Mouse (Mus musculus) limb, embryonic 10.5 days (tissue): ENCODE data around the gene Scarf1. TPM values are rescaled to one million over a fixed set of nuclear protein-coding genes. Genes with fewer than 3 reads are reported as not detected.

Source experiments
- DNase-seq: peaks from one replicate; pipeline ENCODE4 v3.0.0-alpha.2; 2017; ENCODE audit warnings: low spot score
- H3K27ac ChIP-seq: fragments of 300-500 bp; sonication (generic); 2 replicates; pipeline ENCODE4 v1.5.1; 2016; ENCODE audit warnings: mild to moderate bottlenecking
- H3K27me3 ChIP-seq: fragments of 300-500 bp; sonication (generic); 2 replicates; pipeline ENCODE4 v1.6.1; 2016; ENCODE audit warnings: low read depth, mild to moderate bottlenecking; ENCODE audit not compliant: poor library complexity, severe bottlenecking
- H3K36me3 ChIP-seq: fragments of 300-500 bp; sonication (generic); 2 replicates; pipeline ENCODE4 v1.6.1; 2016; ENCODE audit warnings: mild to moderate bottlenecking, moderate library complexity
- H3K4me1 ChIP-seq: fragments of 300-500 bp; sonication (generic); 2 replicates; pipeline ENCODE4 v1.6.1; 2016
- H3K4me3 ChIP-seq: fragments of 300-500 bp; sonication (generic); 2 replicates; pipeline ENCODE4 v1.5.1; 2016; ENCODE audit warnings: mild to moderate bottlenecking, moderate library complexity
- H3K9me3 ChIP-seq: fragments of 300-500 bp; sonication (generic); replicated peaks from 2 replicates; pipeline ENCODE4 v1.6.1; 2016; ENCODE audit warnings: mild to moderate bottlenecking
- WGBS: fragments of 180-500 bp; shearing (Covaris S2); methylation state at CpG from one replicate; pipeline ENCODE4 v1.1.7; 2016; 5-methylcytosine and 5-hydroxymethylcytosine counted together
- polyA plus RNA-seq: library from polyadenylated mRNA; unstranded; fragments of >200 nt; fragmentation: Nextera tagmentation; extraction: Ambion mirVana; gene quantifications from 2 replicates; pipeline ENCODE4 v1.2.1, GENCODE M21; 2016

Gene Scarf1
- polyA plus RNA-seq, 1 experiment from 2014 or later, result 7.0 TPM

DNA sequence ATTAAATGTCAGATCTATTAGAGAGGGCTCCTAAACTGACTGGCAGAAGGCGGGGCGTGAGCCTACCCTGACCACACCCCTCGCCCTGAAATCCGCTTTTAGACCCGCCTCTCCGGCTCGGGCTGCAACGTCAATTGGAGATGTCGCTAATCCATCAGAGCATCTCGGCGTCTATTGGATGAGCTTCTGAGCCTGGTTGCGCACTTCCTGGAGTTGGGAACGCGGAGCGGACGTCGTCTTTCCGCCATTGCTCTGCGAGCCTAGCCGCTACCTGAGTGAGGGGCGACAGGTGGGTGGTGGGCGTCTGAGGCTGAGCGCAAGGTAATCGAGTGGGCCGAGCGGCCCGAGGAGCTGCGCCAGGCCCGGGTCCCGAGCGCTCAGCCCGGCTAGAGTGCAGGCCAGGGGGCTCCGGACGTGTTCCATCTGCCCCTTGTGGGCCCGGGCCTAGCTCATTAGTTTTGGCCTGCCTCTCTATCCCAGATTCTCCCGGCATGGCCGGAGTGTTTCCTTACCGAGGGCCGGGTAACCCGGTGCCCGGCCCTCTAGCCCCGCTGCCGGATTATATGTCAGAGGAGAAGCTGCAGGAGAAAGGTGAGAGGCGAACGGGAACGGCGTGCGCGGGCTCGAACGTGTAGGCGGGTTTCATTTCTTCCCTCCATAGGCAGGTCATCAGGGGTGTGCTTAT is 26.6 kb upstream of the Scarf1 start, which contains the start of gene Prpf8:
Gene Prpf8, plus strand, starts transcription at position 216 of the 685 bp plus-strand sequence.
- H3K4me1 ChIP-seq, result peaks cover 14% of the 10 kb centered on the region
- peak; percentile 92 for DNase-seq
- peak within 1 kb of the TSS; percentile 90 for H3K4me3 ChIP-seq
- H3K36me3 ChIP-seq, result peaks cover 40% of the 10 kb centered on the region
- H3K9me3 ChIP-seq, result no peaks in the 10 kb centered on the region
- WGBS, result under 1% methylated on average over 52 of the region's 52 CpGs
- no peaks in the 10 kb centered on the region for H3K27me3 ChIP-seq
- H3K27ac ChIP-seq, result peak within 1 kb of the TSS; percentile 98

DNA sequence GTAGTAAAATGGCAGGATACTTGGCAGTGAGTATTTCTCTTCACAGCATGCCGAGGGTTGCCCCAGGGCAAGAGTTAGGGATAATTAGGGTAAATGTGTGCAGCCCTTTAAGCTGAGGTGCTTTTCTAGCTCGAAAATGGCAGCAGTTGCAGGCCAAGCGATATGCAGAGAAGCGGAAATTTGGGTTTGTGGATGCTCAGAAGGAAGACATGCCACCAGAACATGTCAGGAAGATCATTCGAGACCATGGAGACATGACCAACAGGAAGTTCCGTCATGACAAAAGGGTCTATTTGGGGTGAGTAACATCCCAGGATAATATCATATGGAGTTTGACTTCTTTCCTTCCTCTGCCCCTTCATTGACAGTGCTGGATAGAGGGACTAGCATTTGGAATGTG is 25.8 kb upstream of the Scarf1 start:
- Histone ChIP-seq H3K36me3 (peaks cover 48% of the 10 kb centered on the region), H3K9me3 (no peaks in the 10 kb centered on the region), H3K27ac (peak overlapping the region; percentile 98), H3K4me3 (peak overlapping the region; percentile 90), H3K4me1 (peaks cover 14% of the 10 kb centered on the region), H3K27me3 (no peaks in the 10 kb centered on the region)
- DNase-seq, result no peak
- 44% methylated on average over 6 of the region's 6 CpGs for WGBS

- Histone ChIP-seq H3K4me1 (no peaks in the 10 kb centered on the region), H3K9me3 (no peaks in the 10 kb centered on the region), H3K27ac (no peak overlapping the region), H3K4me3 (no peak overlapping the region), H3K27me3 (no peaks in the 10 kb centered on the region), H3K36me3 (peaks cover 100% of the 10 kb centered on the region)
- DNase-seq, result no peak
- 93% methylated on average over 10 of the region's 10 CpGs for WGBS
Measured at GRCm38 (mm10) chr11:75494296-75495049, 18.9 kb upstream of the Scarf1 start.

- H3K4me3 ChIP-seq, result no peak overlapping the region
- H3K36me3 ChIP-seq, result peaks cover 100% of the 10 kb centered on the region
- no peaks in the 10 kb centered on the region for H3K4me1 ChIP-seq
- H3K27ac ChIP-seq, result no peak overlapping the region
- H3K9me3 ChIP-seq, result no peaks in the 10 kb centered on the region
- no peaks in the 10 kb centered on the region for H3K27me3 ChIP-seq
- no peak for DNase-seq
- 84% methylated on average over 1 of the region's 1 CpGs for WGBS
Measured at GRCm38 (mm10) chr11:75498126-75498525, 15.2 kb upstream of the Scarf1 start.

GRCm38 (mm10) chr11:75508162-75508561 is 5.2 kb upstream of the Scarf1 start:
- H3K27ac ChIP-seq, result no peak overlapping the region
- no peaks in the 10 kb centered on the region for H3K9me3 ChIP-seq
- no peaks in the 10 kb centered on the region for H3K27me3 ChIP-seq
- WGBS, result 96% methylated on average over 4 of the region's 4 CpGs
- no peak for DNase-seq
- peaks cover 71% of the 10 kb centered on the region for H3K36me3 ChIP-seq
- H3K4me3 ChIP-seq, result no peak overlapping the region
- H3K4me1 ChIP-seq, result peaks cover 34% of the 10 kb centered on the region

GRCm38 (mm10) chr11:75508904-75509303 is 4.4 kb upstream of the Scarf1 start:
- Histone ChIP-seq H3K4me1 (peaks cover 42% of the 10 kb centered on the region), H3K27me3 (no peaks in the 10 kb centered on the region), H3K36me3 (peaks cover 67% of the 10 kb centered on the region), H3K4me3 (0 out of 2 replicates have a peak overlapping the region, but pooled peaks have one; percentile 4), H3K27ac (no peak overlapping the region), H3K9me3 (no peaks in the 10 kb centered on the region)
- DNase-seq, result no peak
- WGBS, result 58% methylated on average over 8 of the region's 8 CpGs

GRCm38 (mm10) chr11:75509741-75510626 is 3.4 kb upstream of the Scarf1 start, which contains the start of gene Rilp:
Gene Rilp, plus strand, starts transcription at chr11:75510094.
- H3K4me3 ChIP-seq, result peak within 1 kb of the TSS; percentile 64
- no peaks in the 10 kb centered on the region for H3K27me3 ChIP-seq
- WGBS, result 3% methylated on average over 43 of the region's 43 CpGs
- H3K27ac ChIP-seq, result peak within 1 kb of the TSS; percentile 76
- no peaks in the 10 kb centered on the region for H3K9me3 ChIP-seq
- H3K4me1 ChIP-seq, result peaks cover 50% of the 10 kb centered on the region
- H3K36me3 ChIP-seq, result peaks cover 56% of the 10 kb centered on the region
- peak; percentile 80 for DNase-seq

DNA sequence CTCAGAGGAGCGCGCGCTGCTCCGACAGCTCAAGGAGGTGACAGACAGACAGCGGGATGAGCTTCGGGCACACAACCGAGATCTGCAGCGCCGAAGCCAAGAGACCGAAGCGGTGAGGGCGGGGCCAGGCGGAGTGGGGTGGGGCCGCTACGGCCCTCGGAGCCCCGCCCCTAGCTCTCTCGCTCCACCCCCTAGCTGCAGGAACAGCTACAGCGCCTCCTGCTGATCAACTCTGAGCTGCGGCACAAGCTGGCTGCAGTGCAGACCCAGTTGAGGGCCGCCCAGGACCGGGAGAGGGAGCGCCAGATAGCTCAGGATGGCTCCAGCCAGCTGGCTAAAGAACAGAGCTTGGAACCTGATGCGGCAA is 2.7 kb upstream of the Scarf1 start:
- H3K4me3 ChIP-seq, result peak overlapping the region; percentile 64
- peak; percentile 92 for DNase-seq
- no peaks in the 10 kb centered on the region for H3K9me3 ChIP-seq
- H3K36me3 ChIP-seq, result peaks cover 50% of the 10 kb centered on the region
- H3K4me1 ChIP-seq, result peaks cover 50% of the 10 kb centered on the region
- H3K27me3 ChIP-seq, result no peaks in the 10 kb centered on the region
- peak overlapping the region; percentile 76 for H3K27ac ChIP-seq
- WGBS, result 2% methylated on average over 24 of the region's 24 CpGs

DNA sequence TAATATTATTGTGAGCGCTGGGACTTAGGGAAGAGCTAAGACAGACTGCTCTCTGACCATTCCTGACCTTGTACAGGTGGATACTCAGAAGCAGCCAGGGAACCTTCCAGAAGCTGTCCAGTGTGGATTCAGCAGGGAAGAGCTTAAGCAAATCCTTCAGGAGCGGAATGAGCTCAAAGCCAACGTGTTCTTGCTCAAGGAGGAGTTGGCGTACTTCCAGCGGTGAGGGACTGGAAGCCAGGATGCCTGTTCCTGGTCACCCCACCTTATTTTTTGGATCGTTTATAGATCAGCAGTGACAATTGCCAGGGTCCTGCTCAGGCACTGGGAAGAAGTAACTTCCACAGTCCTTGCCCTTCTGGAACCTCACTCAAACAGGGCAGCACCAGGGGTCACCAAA is 2.1 kb upstream of the Scarf1 start:
- Histone ChIP-seq H3K36me3 (peaks cover 44% of the 10 kb centered on the region), H3K4me3 (no peak overlapping the region), H3K27me3 (no peaks in the 10 kb centered on the region), H3K9me3 (no peaks in the 10 kb centered on the region), H3K4me1 (peaks cover 50% of the 10 kb centered on the region), H3K27ac (no peak overlapping the region)
- 88% methylated on average over 6 of the region's 6 CpGs for WGBS
- DNase-seq, result no peak

DNA sequence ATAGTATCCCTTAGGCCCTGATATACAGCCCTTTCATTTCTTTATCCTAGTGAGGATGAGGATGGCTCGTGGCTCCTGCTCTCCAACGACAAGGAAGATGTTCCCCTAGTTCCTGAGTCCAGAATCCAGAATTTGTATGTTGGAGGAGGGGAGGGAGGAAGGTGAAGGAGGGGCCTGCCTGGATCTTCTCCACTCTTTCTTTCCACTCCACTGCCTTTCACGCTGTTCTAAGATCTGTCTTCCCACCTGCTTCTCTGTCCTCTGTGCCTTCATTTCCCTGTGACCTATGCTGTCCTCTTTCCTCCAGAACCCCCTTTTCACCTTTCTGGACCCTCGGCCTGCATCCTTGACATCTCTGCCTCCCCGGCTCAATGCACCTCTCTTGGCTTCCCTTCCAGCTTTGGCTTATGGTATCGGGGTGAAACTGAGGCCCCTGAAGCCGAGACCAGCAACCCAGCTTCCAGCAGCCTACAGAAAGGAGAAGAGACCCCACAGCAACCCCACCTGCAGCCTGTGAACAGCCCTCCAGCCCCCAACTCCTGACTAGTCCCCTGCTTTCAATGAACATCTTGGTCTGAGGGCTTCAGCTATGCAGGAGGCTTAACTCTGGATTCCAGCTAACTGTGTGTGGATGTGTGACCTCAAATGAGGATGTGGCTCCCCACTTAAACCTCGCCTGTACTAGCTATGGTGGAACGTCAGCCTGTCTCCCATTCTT is 880 bp upstream of the Scarf1 start:
- 86% methylated on average over 9 of the region's 9 CpGs for WGBS
- no peak overlapping the region for H3K4me3 ChIP-seq
- no peak overlapping the region for H3K27ac ChIP-seq
- DNase-seq, result no peak
- H3K36me3 ChIP-seq, result peaks cover 31% of the 10 kb centered on the region
- no peaks in the 10 kb centered on the region for H3K9me3 ChIP-seq
- H3K4me1 ChIP-seq, result peaks cover 50% of the 10 kb centered on the region
- H3K27me3 ChIP-seq, result no peaks in the 10 kb centered on the region

DNA sequence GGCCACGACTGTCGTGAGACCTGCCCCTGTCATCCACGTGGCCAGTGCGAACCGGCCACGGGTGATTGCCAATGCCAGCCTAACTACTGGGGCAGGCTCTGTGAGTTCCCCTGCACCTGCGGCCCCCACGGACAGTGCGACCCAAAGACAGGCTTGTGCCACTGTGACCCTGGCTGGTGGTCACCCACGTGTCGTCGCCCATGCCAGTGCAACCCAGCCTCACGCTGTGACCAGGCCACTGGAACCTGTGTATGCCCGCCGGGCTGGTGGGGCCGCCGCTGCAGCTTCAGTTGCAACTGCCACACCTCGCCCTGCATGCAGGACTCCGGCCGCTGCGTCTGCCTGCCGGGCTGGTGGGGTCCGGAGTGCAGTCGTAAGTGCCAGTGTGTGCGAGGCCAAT is 1.8 kb downstream of the Scarf1 start:
- 0 out of 2 replicates have a peak overlapping the region, but pooled peaks have one; percentile 7 for H3K27ac ChIP-seq
- no peaks in the 10 kb centered on the region for H3K9me3 ChIP-seq
- peaks cover 30% of the 10 kb centered on the region for H3K4me1 ChIP-seq
- DNase-seq, result no peak
- H3K4me3 ChIP-seq, result no peak overlapping the region
- H3K36me3 ChIP-seq, result 0 out of 2 replicates have a peak, but pooled peaks cover 7% of the 10 kb centered on the region
- WGBS, result 92% methylated on average over 25 of the region's 25 CpGs
- no peaks in the 10 kb centered on the region for H3K27me3 ChIP-seq
